Mouse (Mus musculus) liver, embryonic 11.5 days (tissue): ENCODE measurements around the gene Gm49355. TPM values are rescaled to one million over a fixed set of nuclear protein-coding genes. Genes with fewer than 3 reads are reported as not detected.

Source experiments
- ATAC-seq: fragments of 200-750 bp; cut with Nextera tagmentation; replicated peaks from 2 replicates; pipeline ENCODE4 v1.8.0; 2017; ENCODE audit warnings: moderate number of reproducible peaks, mild to moderate bottlenecking, moderate TSS enrichment, moderate library complexity; ENCODE audit not compliant: low FRiP score
- DNase-seq: peaks from one replicate; pipeline ENCODE4 v3.0.0-alpha.2; 2017; ENCODE audit warnings: low spot score
- H3K27ac ChIP-seq: fragments of 300-500 bp; sonication (generic); 2 replicates; pipeline ENCODE4 v1.5.1; 2014; ENCODE audit warnings: mild to moderate bottlenecking, low read depth, low read length, control low read depth
- H3K27me3 ChIP-seq: fragments of 300-500 bp; sonication (generic); replicated peaks from 2 replicates; pipeline ENCODE4 v1.6.1; 2014; ENCODE audit warnings: low read length, mixed read lengths; ENCODE audit not compliant: control insufficient read depth, insufficient read depth
- H3K36me3 ChIP-seq: fragments of 300-500 bp; sonication (generic); 2 replicates; pipeline ENCODE4 v1.6.1; 2014; ENCODE audit warnings: mild to moderate bottlenecking, low read length, moderate library complexity, mixed read lengths; ENCODE audit not compliant: control insufficient read depth, insufficient read depth
- H3K4me1 ChIP-seq: fragments of 300-500 bp; sonication (generic); replicated peaks from 2 replicates; pipeline ENCODE4 v1.6.1; 2014; ENCODE audit warnings: low read length, mixed read lengths; ENCODE audit not compliant: control insufficient read depth, insufficient read depth
- H3K4me2 ChIP-seq: fragments of 300-500 bp; sonication (generic); 2 replicates; pipeline ENCODE4 v1.6.1; 2014; ENCODE audit warnings: mild to moderate bottlenecking, control low read depth, moderate library complexity
- H3K4me3 ChIP-seq: fragments of 300-500 bp; sonication (generic); 2 replicates; pipeline ENCODE4 v1.5.1; 2014; ENCODE audit warnings: low read depth, low read length, control low read depth
- H3K9ac ChIP-seq: fragments of 300-500 bp; sonication (generic); 2 replicates; pipeline ENCODE4 v1.6.1; 2014; ENCODE audit warnings: low read depth, low read length, control low read depth
- H3K9me3 ChIP-seq: fragments of 300-500 bp; sonication (generic); 2 replicates; pipeline ENCODE4 v1.6.1; 2016; ENCODE audit warnings: low read length, inconsistent platforms, mixed read lengths; ENCODE audit not compliant: control insufficient read depth
- WGBS: fragments of 180-500 bp; shearing (Covaris S2); extraction: QIAGEN DNeasy Blood & Tissue Kit; methylation state at CpG from one replicate; pipeline ENCODE4 v1.1.7; 2014; 5-methylcytosine and 5-hydroxymethylcytosine counted together
- polyA plus RNA-seq: library from polyadenylated mRNA; unstranded; fragments of >200 nt; fragmentation: Nextera tagmentation; extraction: Ambion mirVana; gene quantifications from 2 replicates; pipeline ENCODE4 v1.2.1, GENCODE M21; 2014

Gene Gm49355
- polyA plus RNA-seq, 1 experiment from 2014 or later, result 0.29 TPM

GRCm38 (mm10) chr14:12300677-12301076 lies 16.9 kb downstream of the Gm49355 start:
- Histone ChIP-seq H3K9me3 (no peaks in the 10 kb centered on the region), H3K27me3 (no peaks in the 10 kb centered on the region), H3K36me3 (no peaks in the 10 kb centered on the region), H3K4me2 (no peak overlapping the region), H3K9ac (no peak overlapping the region), H3K4me1 (no peaks in the 10 kb centered on the region), H3K4me3 (no peak overlapping the region), H3K27ac (no peak overlapping the region)
- ATAC-seq (no peak), DNase-seq (no peak)
- 68% methylated on average over 3 of the region's 3 CpGs for WGBS

- no peak overlapping the region for H3K27ac ChIP-seq
- no peak overlapping the region for H3K4me2 ChIP-seq
- H3K9me3 ChIP-seq, result no peaks in the 10 kb centered on the region
- no peaks in the 10 kb centered on the region for H3K27me3 ChIP-seq
- DNase-seq (no peak), ATAC-seq (no peak)
- no peak overlapping the region for H3K4me3 ChIP-seq
- H3K4me1 ChIP-seq, result no peaks in the 10 kb centered on the region
- 76% methylated on average over 2 of the region's 2 CpGs for WGBS
- no peak overlapping the region for H3K9ac ChIP-seq
- H3K36me3 ChIP-seq, result no peaks in the 10 kb centered on the region
Measured at GRCm38 (mm10) chr14:12303106-12303505, 19.3 kb downstream of the Gm49355 start.

GRCm38 (mm10) chr14:12333622-12334021 lies 49.8 kb downstream of the Gm49355 start:
- Histone ChIP-seq H3K9me3 (no peaks in the 10 kb centered on the region), H3K4me2 (no peak overlapping the region), H3K9ac (no peak overlapping the region), H3K4me3 (no peak overlapping the region), H3K27me3 (peaks cover 34% of the 10 kb centered on the region), H3K27ac (no peak overlapping the region), H3K4me1 (no peaks in the 10 kb centered on the region), H3K36me3 (no peaks in the 10 kb centered on the region)
- ATAC-seq (no peak), DNase-seq (no peak)
- WGBS, result 70% methylated on average over 7 of the region's 7 CpGs

- H3K36me3 ChIP-seq, result no peaks in the 10 kb centered on the region
- H3K9me3 ChIP-seq, result no peaks in the 10 kb centered on the region
- H3K27me3 ChIP-seq, result peaks cover 45% of the 10 kb centered on the region
- H3K27ac ChIP-seq, result no peak overlapping the region
- DNase-seq (no peak), ATAC-seq (no peak)
- WGBS, result 45% methylated on average over 7 of the region's 7 CpGs
- H3K4me3 ChIP-seq, result no peak overlapping the region
- H3K4me1 ChIP-seq, result no peaks in the 10 kb centered on the region
- H3K9ac ChIP-seq, result no peak overlapping the region
- H3K4me2 ChIP-seq, result no peak overlapping the region
Measured at GRCm38 (mm10) chr14:12334925-12335324, 51.1 kb downstream of the Gm49355 start.

- H3K4me1 ChIP-seq, result no peaks in the 10 kb centered on the region
- no peaks in the 10 kb centered on the region for H3K9me3 ChIP-seq
- no peak overlapping the region for H3K27ac ChIP-seq
- no peaks in the 10 kb centered on the region for H3K36me3 ChIP-seq
- 8% methylated on average over 8 of the region's 8 CpGs for WGBS
- H3K9ac ChIP-seq, result no peak overlapping the region
- DNase-seq (no peak), ATAC-seq (no peak)
- no peak overlapping the region for H3K4me2 ChIP-seq
- H3K27me3 ChIP-seq, result peaks cover 71% of the 10 kb centered on the region
- H3K4me3 ChIP-seq, result no peak overlapping the region
Measured at GRCm38 (mm10) chr14:12337421-12337997, 53.7 kb downstream of the Gm49355 start.

- 5% methylated on average over 16 of the region's 16 CpGs for WGBS
- Histone ChIP-seq H3K9ac (no peak overlapping the region), H3K9me3 (no peaks in the 10 kb centered on the region), H3K4me2 (no peak overlapping the region), H3K36me3 (no peaks in the 10 kb centered on the region), H3K4me1 (no peaks in the 10 kb centered on the region), H3K27me3 (peaks cover 78% of the 10 kb centered on the region), H3K27ac (no peak overlapping the region), H3K4me3 (no peak overlapping the region)
- DNase-seq (no peak), ATAC-seq (no peak)
Measured at GRCm38 (mm10) chr14:12337998-12338809, 54.4 kb downstream of the Gm49355 start.

- Histone ChIP-seq H3K4me2 (no peak overlapping the region), H3K27ac (no peak overlapping the region), H3K9ac (no peak overlapping the region), H3K9me3 (no peaks in the 10 kb centered on the region), H3K4me1 (no peaks in the 10 kb centered on the region), H3K27me3 (peaks cover 86% of the 10 kb centered on the region), H3K4me3 (no peak overlapping the region), H3K36me3 (no peaks in the 10 kb centered on the region)
- ATAC-seq (no peak), DNase-seq (no peak)
- 3% methylated on average over 10 of the region's 10 CpGs for WGBS
Measured at GRCm38 (mm10) chr14:12338811-12339565, 55.2 kb downstream of the Gm49355 start.

GRCm38 (mm10) chr14:12340238-12341074 lies 56.7 kb downstream of the Gm49355 start:
- Histone ChIP-seq H3K4me3 (no peak overlapping the region), H3K36me3 (no peaks in the 10 kb centered on the region), H3K4me2 (no peak overlapping the region), H3K9me3 (no peaks in the 10 kb centered on the region), H3K4me1 (no peaks in the 10 kb centered on the region), H3K27ac (no peak overlapping the region), H3K9ac (no peak overlapping the region), H3K27me3 (peaks cover 95% of the 10 kb centered on the region)
- WGBS, result under 1% methylated on average over 18 of the region's 19 CpGs
- ATAC-seq (no peak), DNase-seq (no peak)
